Mouse (Mus musculus): ENCODE data around the gene Reep6.

- no peak for TF ChIP-seq POLR2A (IDR thresholded peaks at IDR 0.05; ENCODE audit: insufficient read depth, low read length)
- no peak for TF ChIP-seq CTCF (IDR thresholded peaks at IDR 0.05; ENCODE audit: low read depth, low read length)
Measured at GRCm38 (mm10) chr10:80302082-80302355, 27.7 kb upstream of the Reep6 start.
